Mouse (Mus musculus) heart, embryonic 15.5 days (tissue): ENCODE data around the gene Gm28230. TPM values are rescaled to one million over a fixed set of nuclear protein-coding genes. Genes with fewer than 3 reads are reported as not detected.
A peak's percentile ranks its signal among the peaks of the same experiment; 100 is the strongest.

ENCODE experiments used
- ATAC-seq: fragments of 200-750 bp; cut with Nextera tagmentation; replicated peaks from 2 replicates; pipeline ENCODE4 v1.8.0; 2017; ENCODE audit warnings: low read depth, moderate TSS enrichment; ENCODE audit not compliant: insufficient number of reproducible peaks, insufficient read depth, low FRiP score
- H3K27ac ChIP-seq: fragments of 300-500 bp; sonication (generic); 2 replicates; pipeline ENCODE4 v1.5.1; 2015; ENCODE audit warnings: mild to moderate bottlenecking, inconsistent platforms
- H3K27me3 ChIP-seq: fragments of 300-500 bp; sonication (generic); 2 replicates; pipeline ENCODE4 v1.6.1; 2015; ENCODE audit warnings: inconsistent platforms
- H3K36me3 ChIP-seq: fragments of 300-500 bp; sonication (generic); 2 replicates; pipeline ENCODE4 v1.6.1; 2015; ENCODE audit warnings: mild to moderate bottlenecking, inconsistent platforms
- H3K4me1 ChIP-seq: fragments of 300-500 bp; sonication (generic); replicated peaks from 2 replicates; pipeline ENCODE4 v1.6.1; 2015; ENCODE audit warnings: inconsistent platforms
- H3K4me2 ChIP-seq: fragments of 300-500 bp; sonication (generic); 2 replicates; pipeline ENCODE4 v1.6.1; 2015; ENCODE audit warnings: inconsistent platforms, mild to moderate bottlenecking, moderate library complexity
- H3K4me3 ChIP-seq: fragments of 300-500 bp; sonication (generic); 2 replicates; pipeline ENCODE4 v1.5.1; 2015; ENCODE audit warnings: mild to moderate bottlenecking, inconsistent platforms
- H3K9ac ChIP-seq: fragments of 300-500 bp; sonication (generic); 2 replicates; pipeline ENCODE4 v1.6.1; 2015; ENCODE audit warnings: mild to moderate bottlenecking, inconsistent platforms
- H3K9me3 ChIP-seq: fragments of 300-500 bp; sonication (generic); replicated peaks from 2 replicates; pipeline ENCODE4 v1.6.1; 2016; ENCODE audit warnings: inconsistent platforms
- WGBS: fragments of 180-500 bp; shearing (Covaris S2); methylation state at CpG from one replicate; pipeline ENCODE4 v1.1.7; 2015; ENCODE audit warnings: mixed read lengths; 5-methylcytosine and 5-hydroxymethylcytosine counted together
- polyA plus RNA-seq: library from polyadenylated mRNA; unstranded; fragments of >200 nt; fragmentation: Nextera tagmentation; extraction: Ambion mirVana; gene quantifications from 2 replicates; pipeline ENCODE4 v1.2.1, GENCODE M21; 2015

The Gm28230 gene
- polyA plus RNA-seq, 1 experiment from 2014 or later, result not detected

GRCm38 (mm10) chr2:74692808-74693431, 33.6 kb upstream of the Gm28230 start:
- H3K4me3 ChIP-seq, result no peak overlapping the region
- no peak overlapping the region for H3K4me2 ChIP-seq
- no peak overlapping the region for H3K27ac ChIP-seq
- no peak for ATAC-seq
- WGBS, result 3% methylated on average over 20 of the region's 20 CpGs
- H3K27me3 ChIP-seq, result peaks cover 98% of the 10 kb centered on the region
- no peak overlapping the region for H3K9ac ChIP-seq
- peaks cover 11% of the 10 kb centered on the region for H3K4me1 ChIP-seq
- no peaks in the 10 kb centered on the region for H3K36me3 ChIP-seq
- no peaks in the 10 kb centered on the region for H3K9me3 ChIP-seq

- H3K9ac ChIP-seq, result no peak overlapping the region
- 9% methylated on average over 4 of the region's 4 CpGs for WGBS
- no peak overlapping the region for H3K4me2 ChIP-seq
These were observed 33.1 kb upstream of the Gm28230 start for GRCm38 (mm10) chr2:74693432-74693827.

GRCm38 (mm10) chr2:74694066-74694465, 32.5 kb upstream of the Gm28230 start:
- Histone ChIP-seq H3K4me2 (no peak overlapping the region), H3K9ac (no peak overlapping the region)
- WGBS, result 6% methylated on average over 16 of the region's 16 CpGs

More at GRCm38 (mm10) chr2:74693432-74693827, 33.1 kb upstream of the Gm28230 start:
- Histone ChIP-seq H3K27ac (no peak overlapping the region), H3K27me3 (peaks cover 98% of the 10 kb centered on the region), H3K4me3 (no peak overlapping the region), H3K9me3 (no peaks in the 10 kb centered on the region), H3K36me3 (no peaks in the 10 kb centered on the region), H3K4me1 (peaks cover 16% of the 10 kb centered on the region)
- no peak for ATAC-seq

DNA sequence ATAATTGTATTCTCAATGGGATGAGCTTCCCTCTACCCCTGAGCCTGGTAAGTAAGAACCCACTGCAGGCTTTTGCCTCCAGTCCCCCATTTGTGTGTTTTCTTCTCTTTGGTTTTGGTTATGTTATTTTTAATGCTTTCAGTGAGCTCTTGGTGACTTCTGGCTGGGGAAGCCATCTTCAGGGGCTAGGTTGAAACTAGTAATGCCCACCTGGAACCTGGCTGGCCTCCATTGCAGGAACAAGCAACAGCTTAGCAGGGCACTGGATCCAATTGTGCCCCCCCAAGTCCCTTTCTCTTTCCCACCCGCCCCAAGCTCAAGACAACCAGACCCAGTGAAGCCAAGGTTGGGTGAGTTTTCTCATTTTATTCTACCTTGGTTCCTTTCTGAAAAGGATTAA, 31.1 kb upstream of the Gm28230 start:
- H3K27me3 ChIP-seq, result peaks cover 99% of the 10 kb centered on the region
- H3K36me3 ChIP-seq, result no peaks in the 10 kb centered on the region
- peaks cover 20% of the 10 kb centered on the region for H3K4me1 ChIP-seq
- 10% methylated on average over 1 of the region's 1 CpGs for WGBS
- no peak overlapping the region for H3K9ac ChIP-seq
- H3K4me2 ChIP-seq, result no peak overlapping the region
- H3K4me3 ChIP-seq, result no peak overlapping the region
- ATAC-seq, result no peak
- H3K27ac ChIP-seq, result no peak overlapping the region
- no peaks in the 10 kb centered on the region for H3K9me3 ChIP-seq

More at GRCm38 (mm10) chr2:74694066-74694465, 32.5 kb upstream of the Gm28230 start:
- Histone ChIP-seq H3K4me3 (no peak overlapping the region), H3K36me3 (no peaks in the 10 kb centered on the region), H3K27me3 (peaks cover 98% of the 10 kb centered on the region), H3K9me3 (no peaks in the 10 kb centered on the region), H3K27ac (no peak overlapping the region), H3K4me1 (peaks cover 20% of the 10 kb centered on the region)
- ATAC-seq, result no peak

- no peak for ATAC-seq
- no peaks in the 10 kb centered on the region for H3K9me3 ChIP-seq
- H3K4me3 ChIP-seq, result no peak overlapping the region
- H3K36me3 ChIP-seq, result no peaks in the 10 kb centered on the region
- peaks cover 100% of the 10 kb centered on the region for H3K27me3 ChIP-seq
- H3K27ac ChIP-seq, result no peak overlapping the region
- H3K9ac ChIP-seq, result no peak overlapping the region
- H3K4me2 ChIP-seq, result no peak overlapping the region
- peaks cover 20% of the 10 kb centered on the region for H3K4me1 ChIP-seq
- WGBS, result 5% methylated on average over 7 of the region's 7 CpGs
These were observed 30.6 kb upstream of the Gm28230 start for GRCm38 (mm10) chr2:74695813-74696430.

GRCm38 (mm10) chr2:74696442-74697335, 29.8 kb upstream of the Gm28230 start:
- no peak overlapping the region for H3K9ac ChIP-seq
- 5% methylated on average over 34 of the region's 34 CpGs for WGBS
- peaks cover 16% of the 10 kb centered on the region for H3K4me1 ChIP-seq
- H3K27ac ChIP-seq, result no peak overlapping the region
- H3K9me3 ChIP-seq, result no peaks in the 10 kb centered on the region
- no peak for ATAC-seq
- no peak overlapping the region for H3K4me3 ChIP-seq
- H3K4me2 ChIP-seq, result no peak overlapping the region
- no peaks in the 10 kb centered on the region for H3K36me3 ChIP-seq
- H3K27me3 ChIP-seq, result peaks cover 100% of the 10 kb centered on the region

- ATAC-seq, result no peak; the same call in 1 of the 2 replicates
- H3K27ac ChIP-seq, result no peak within 1 kb of the TSS
- H3K4me3 ChIP-seq, result peak within 1 kb of the TSS; percentile 44
- no peaks in the 10 kb centered on the region for H3K36me3 ChIP-seq
- peak within 1 kb of the TSS; percentile 64 for H3K4me2 ChIP-seq
- under 1% methylated on average over 43 of the region's 43 CpGs for WGBS
- H3K9me3 ChIP-seq, result no peaks in the 10 kb centered on the region
- H3K27me3 ChIP-seq, result peaks cover 99% of the 10 kb centered on the region
- no peak within 1 kb of the TSS for H3K9ac ChIP-seq
- H3K4me1 ChIP-seq, result peaks cover 14% of the 10 kb centered on the region
These were observed 28.9 kb upstream of the Gm28230 start, which contains the start of gene Hoxd9 for GRCm38 (mm10) chr2:74697567-74698121. TSS of gene Hoxd9 (plus strand) at chr2:74697727.

GRCm38 (mm10) chr2:74698201-74699052, 28.1 kb upstream of the Gm28230 start:
- Histone ChIP-seq H3K27me3 (peaks cover 99% of the 10 kb centered on the region), H3K4me3 (peak overlapping the region; percentile 44), H3K4me2 (peak overlapping the region; percentile 64), H3K9ac (no peak overlapping the region), H3K4me1 (peaks cover 14% of the 10 kb centered on the region), H3K27ac (no peak overlapping the region), H3K9me3 (no peaks in the 10 kb centered on the region), H3K36me3 (no peaks in the 10 kb centered on the region)
- ATAC-seq, result no peak
- under 1% methylated on average over 67 of the region's 86 CpGs for WGBS

- 3% methylated on average over 17 of the region's 17 CpGs for WGBS
These were observed 27.5 kb upstream of the Gm28230 start for GRCm38 (mm10) chr2:74699053-74699430.

GRCm38 (mm10) chr2:74699664-74700545, 26.6 kb upstream of the Gm28230 start:
- 6% methylated on average over 23 of the region's 23 CpGs for WGBS
- Histone ChIP-seq H3K4me2 (no peak overlapping the region), H3K4me1 (peaks cover 19% of the 10 kb centered on the region), H3K36me3 (no peaks in the 10 kb centered on the region), H3K27ac (no peak overlapping the region), H3K4me3 (no peak overlapping the region), H3K27me3 (peaks cover 99% of the 10 kb centered on the region), H3K9ac (no peak overlapping the region), H3K9me3 (no peaks in the 10 kb centered on the region)
- no peak for ATAC-seq

More at GRCm38 (mm10) chr2:74699053-74699430, 27.5 kb upstream of the Gm28230 start:
- Histone ChIP-seq H3K36me3 (no peaks in the 10 kb centered on the region), H3K27ac (no peak overlapping the region), H3K9me3 (no peaks in the 10 kb centered on the region), H3K4me1 (peaks cover 14% of the 10 kb centered on the region), H3K27me3 (peaks cover 99% of the 10 kb centered on the region), H3K9ac (no peak overlapping the region), H3K4me2 (0 out of 2 replicates have a peak overlapping the region, but pooled peaks have one; percentile 64), H3K4me3 (no peak overlapping the region; the same call in 1 of the 2 replicates)
- no peak for ATAC-seq
